Mouse (Mus musculus) left cerebral cortex, adult 8-10 months (tissue): ENCODE results near the gene Orc2. TPM values are rescaled to one million over a fixed set of nuclear protein-coding genes. Genes with fewer than 3 reads are reported as not detected.
A peak's percentile ranks its signal among the peaks of the same experiment; 100 is the strongest.

Experiments
- DNase-seq, 2 experiments: peaks; one replicate each; pipeline ENCODE4 v3.0.0; 2022; ENCODE audit warnings: low spot score in 2 of 2
- total RNA-seq, 4 experiments: library from RNA; stranded (reverse); gene quantifications; 2 replicates each; pipeline ENCODE4 v1.2.4; 2022

Gene Orc2
- total RNA-seq, 4 experiments from 2014 or later = 27.0 to 33.9 (median 28.5) TPM

DNA sequence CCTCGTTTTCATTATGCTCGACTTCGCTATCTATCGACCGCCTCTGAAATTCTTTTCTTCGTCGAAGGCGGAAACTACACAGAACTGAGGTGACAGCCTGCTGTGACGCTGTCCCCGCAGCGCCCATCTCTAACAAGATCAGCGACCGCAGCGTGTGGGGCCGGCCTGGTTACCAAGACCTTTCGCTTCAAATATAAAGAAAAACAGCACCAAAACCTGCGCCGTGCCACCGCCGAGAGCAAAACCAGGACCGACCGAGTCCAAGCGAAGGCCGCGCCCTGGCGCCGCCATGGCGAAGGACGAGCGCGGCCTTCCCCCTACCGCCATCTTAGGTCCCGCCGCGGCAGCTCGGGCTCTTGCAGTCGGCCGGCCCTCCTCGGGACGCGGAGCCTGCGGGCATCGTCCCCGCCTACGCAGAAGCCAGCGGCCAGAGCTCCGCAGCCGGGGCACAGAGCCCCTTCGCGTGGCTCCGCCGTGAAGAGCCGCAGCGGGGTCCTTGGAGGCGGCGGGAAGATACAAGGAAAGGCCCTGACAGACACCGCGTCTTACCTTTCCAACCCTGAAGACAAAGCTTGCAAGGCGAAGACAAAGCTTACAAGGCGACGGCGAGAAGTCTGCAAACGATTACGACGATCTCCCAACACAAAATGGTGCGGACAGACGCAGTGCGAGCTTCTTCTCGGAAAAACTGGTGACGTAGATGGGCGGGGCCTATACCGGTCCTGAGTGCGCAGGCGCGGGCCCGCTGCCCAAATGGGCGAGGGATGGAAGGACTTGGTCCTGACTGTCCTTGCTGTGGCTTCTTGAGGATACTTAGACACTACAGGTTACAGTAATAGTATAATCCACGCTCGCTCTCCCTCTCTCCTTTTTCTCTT, 81.3 kb downstream of the Orc2 start, which contains the start of gene Clk1:
Gene Clk1, minus strand, starts transcription at position 696 of the 878 bp plus-strand sequence.
- peak; percentile 92 to 95 for DNase-seq

DNA sequence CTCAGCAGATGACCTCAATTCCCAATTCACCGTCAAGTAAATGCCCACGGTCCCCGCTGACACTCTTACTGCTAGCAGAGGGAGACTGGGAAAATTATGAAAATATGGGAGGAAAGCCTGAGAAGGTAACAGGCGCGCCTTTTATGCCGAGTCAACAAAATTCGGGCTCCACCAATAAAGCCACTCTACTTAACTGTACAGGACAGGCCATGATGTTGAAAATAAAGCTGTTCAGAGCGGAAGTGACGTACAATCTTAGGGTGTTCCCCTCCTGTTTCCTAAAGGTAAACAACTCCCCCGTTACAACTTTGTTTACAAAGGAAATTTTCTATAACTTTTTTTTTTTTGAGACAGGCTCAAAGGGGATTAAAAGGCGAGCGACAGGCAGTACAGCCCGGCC, 82.0 kb downstream of the Orc2 start:
- no peak for DNase-seq

DNA sequence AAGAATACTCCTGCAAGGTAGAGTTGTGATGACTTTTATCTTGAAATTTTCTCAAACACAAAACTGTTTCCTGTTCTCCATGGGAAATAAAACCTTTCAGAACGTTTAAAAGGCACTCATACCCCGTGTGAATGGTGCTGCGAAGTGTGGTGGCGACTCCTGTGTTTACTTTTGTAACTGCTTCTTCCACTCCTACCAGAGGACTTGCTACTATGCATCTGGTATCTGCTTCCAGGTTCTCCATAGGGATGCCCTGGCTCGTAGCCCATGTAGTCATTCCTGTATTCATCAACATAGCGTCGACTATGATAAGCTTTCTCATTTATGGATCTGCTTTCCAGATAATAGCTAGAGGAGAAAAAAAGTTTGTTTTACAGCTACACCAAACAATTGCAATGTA, 83.9 kb downstream of the Orc2 start:
- DNase-seq = no peak

DNA sequence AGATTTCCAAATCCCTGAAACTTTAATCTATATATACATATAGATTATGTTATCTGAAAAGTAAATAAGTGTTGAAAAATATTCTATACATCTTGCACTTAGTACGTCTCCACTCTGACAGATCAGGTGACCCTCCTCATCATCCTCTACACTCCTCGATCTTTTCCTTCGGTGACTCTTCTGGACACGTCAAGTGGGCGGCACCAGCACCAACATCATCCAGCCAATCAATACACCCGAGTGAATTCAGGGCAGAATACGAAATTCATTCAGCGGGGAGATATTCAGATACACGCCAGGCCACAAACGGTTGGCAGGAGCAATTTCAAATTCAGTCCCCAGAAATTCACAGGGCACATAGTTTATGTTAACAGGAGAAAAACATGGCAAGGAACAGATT, 84.9 kb downstream of the Orc2 start:
- no peak for DNase-seq

DNA sequence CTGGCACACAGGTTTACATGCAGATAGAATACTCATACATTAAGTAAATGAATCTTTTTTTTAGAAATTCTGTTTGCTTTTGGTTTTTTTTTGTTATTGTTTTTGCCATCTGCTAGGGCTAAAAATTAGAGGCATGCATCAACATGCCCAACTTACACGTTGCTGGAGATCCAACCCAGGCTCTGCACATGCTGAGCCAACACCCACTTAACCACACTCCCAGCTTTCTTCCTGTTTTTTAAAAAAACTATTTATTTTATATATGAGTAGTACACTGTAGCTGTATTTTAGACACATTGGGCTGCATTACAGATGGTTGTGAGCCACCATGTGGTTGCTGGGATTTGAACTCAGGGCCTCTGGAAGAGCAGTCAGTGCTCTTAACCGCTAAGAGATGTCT, 88.9 kb downstream of the Orc2 start:
- no peak for DNase-seq

DNA sequence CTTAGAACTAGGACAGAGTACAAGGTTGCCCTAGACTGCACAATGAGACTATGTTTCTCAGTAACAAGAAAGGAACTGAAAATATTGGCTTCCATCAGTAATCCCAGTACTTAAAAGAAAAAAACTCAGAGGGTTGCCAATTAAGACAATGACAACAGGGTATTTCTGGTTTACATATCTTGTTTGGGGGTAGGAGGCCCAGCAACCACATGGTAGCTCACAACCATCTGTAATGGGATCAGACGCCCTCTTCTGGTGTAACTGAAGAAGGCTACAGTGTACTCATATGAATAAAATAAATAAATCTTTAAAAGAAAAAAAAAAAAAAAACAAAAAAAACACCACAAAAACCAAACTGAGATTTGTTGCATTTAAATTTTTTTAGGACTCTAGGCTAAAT, 89.5 kb downstream of the Orc2 start:
- DNase-seq = no peak

Other genes starting within 250 kb of the Orc2 start
- under 1 TPM in 1 of 4 experiments, not detected in 3; 0.09 TPM for gene Aox2, start 226.8 kb downstream of the Orc2 start, total RNA-seq
- 100 to 1,000 TPM; 127 to 145 (median 134) TPM for gene Bzw1, start 112.2 kb downstream of the Orc2 start, total RNA-seq
- 100 to 1,000 TPM in 3 of 4 experiments, 10 to 100 TPM in 1; 80.9 to 126 (median 112) TPM for gene Clk1, start 81.0 kb downstream of the Orc2 start, total RNA-seq
- gene Nif3l1, start 60.0 kb downstream of the Orc2 start, total RNA-seq = 10 to 100 TPM; 15.6 to 19.3 (median 18.0) TPM
- 10 to 100 TPM; 27.1 to 32.2 (median 29.8) TPM for gene Ppil3, start 59.6 kb downstream of the Orc2 start, total RNA-seq
- gene Fam126b, start 81.2 kb upstream of the Orc2 start, total RNA-seq = 100 to 1,000 TPM; 110 to 151 (median 133) TPM
- gene Ndufb3, start 81.3 kb upstream of the Orc2 start, total RNA-seq = 100 to 1,000 TPM in 2 of 4 experiments, 10 to 100 TPM in 2; 86.4 to 123 (median 101) TPM
- gene Als2cr12, start 190.9 kb upstream of the Orc2 start, total RNA-seq = not detected
- gene Cflar, start 206.4 kb upstream of the Orc2 start, total RNA-seq = 10 to 100 TPM; 22.7 to 37.5 (median 25.6) TPM